Mouse (Mus musculus): Measurements from ENCODE around the gene Gm7138. TPM values are rescaled to one million over a fixed set of nuclear protein-coding genes. Genes with fewer than 3 reads are reported as not detected.
"Not testable (repeated sequence)": the region's sequence is repeated elsewhere in the genome, so short reads cannot be mapped to it uniquely, and the experiment has no call there.

Gene Gm7138
- polyA plus RNA-seq, 1 experiment from 2014 or later: not detected

DNA sequence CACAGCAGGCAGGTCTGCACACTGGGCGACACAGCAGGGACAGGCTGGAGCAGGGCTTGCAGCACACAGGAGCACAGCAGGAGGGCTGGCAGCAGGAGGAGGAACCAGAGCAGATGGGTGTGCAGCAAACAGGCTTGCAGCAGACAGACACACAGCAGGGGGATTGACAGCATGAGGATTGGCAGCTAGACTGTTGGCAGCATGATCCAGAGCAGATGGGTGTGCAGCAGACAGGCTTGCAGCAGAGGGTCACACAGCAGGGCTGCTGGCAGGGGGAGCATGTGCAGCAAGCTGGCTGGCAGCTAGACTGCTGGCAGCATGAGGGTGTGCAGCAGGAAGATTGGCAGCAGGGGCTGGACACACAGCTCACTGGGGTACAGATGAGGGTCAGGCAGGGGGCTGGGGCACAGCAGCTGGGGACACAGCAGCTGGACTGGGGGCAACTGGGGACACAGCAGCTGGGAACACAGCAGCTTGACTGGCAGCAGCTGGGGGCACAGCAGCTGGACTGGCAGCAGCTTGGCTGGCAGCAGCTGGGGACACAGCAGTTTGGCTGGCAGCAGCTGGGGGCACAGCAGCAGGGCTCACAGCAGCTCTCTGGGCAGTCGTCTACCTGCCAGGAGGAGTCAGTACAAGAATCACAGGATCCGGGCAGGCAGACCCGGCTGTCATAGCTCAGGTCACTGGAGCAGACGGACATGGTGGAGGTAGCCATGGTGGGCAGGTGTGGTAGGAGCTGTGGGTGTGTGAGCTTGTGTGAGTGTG is 34.6 kb downstream of the Gm7138 start, which contains the start of gene Gm18596:
Gene Gm18596, minus strand, starts transcription at position 715 of the 765 bp plus-strand sequence.
- H3K4me2 ChIP-seq; H3K4me3 ChIP-seq (replicated peaks); H3K9me3 ChIP-seq (replicated peaks); ATAC-seq (ENCODE audit: insufficient read depth); H3K36me3 ChIP-seq (replicated peaks); H3K27me3 ChIP-seq; H3K27ac ChIP-seq (replicated peaks); H3K4me1 ChIP-seq (replicated peaks); H3K9ac ChIP-seq: not testable (repeated sequence)
- 48% methylated on average over 5 of the region's 5 CpGs for WGBS (ENCODE audit: insufficient replicate concordance)

DNA sequence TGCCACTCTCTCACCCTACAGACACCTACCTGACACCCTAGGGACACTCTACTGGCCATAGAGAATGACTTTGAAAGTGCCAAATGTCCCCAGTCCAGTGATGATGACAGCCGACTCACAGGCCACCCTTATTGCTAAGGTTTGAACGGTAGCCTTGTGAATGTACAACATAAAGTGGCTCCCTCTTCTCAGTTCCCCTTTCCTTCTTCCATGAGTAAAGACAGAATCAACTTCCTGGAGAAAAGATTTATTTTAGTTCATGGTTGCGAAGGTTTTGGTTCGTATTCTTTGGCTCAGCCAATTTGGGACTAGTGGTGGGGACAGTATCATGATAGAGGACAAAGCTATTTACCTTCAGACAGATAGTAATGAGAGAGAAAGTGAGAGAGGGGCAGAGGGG is 37.8 kb downstream of the Gm7138 start:
- no peaks in the 10 kb centered on the region for H3K27me3 ChIP-seq
- no peak overlapping the region for H3K9ac ChIP-seq
- H3K36me3 ChIP-seq (replicated peaks): no peaks in the 10 kb centered on the region
- H3K4me2 ChIP-seq: no peak overlapping the region
- H3K4me3 ChIP-seq (replicated peaks): no peak overlapping the region
- no peak for ATAC-seq (ENCODE audit: insufficient read depth)
- H3K27ac ChIP-seq (replicated peaks): no peak overlapping the region
- WGBS (ENCODE audit: insufficient replicate concordance): 53% methylated on average over 4 of the region's 4 CpGs
- no peaks in the 10 kb centered on the region for H3K4me1 ChIP-seq (replicated peaks)
- H3K9me3 ChIP-seq (replicated peaks): no peaks in the 10 kb centered on the region

DNA sequence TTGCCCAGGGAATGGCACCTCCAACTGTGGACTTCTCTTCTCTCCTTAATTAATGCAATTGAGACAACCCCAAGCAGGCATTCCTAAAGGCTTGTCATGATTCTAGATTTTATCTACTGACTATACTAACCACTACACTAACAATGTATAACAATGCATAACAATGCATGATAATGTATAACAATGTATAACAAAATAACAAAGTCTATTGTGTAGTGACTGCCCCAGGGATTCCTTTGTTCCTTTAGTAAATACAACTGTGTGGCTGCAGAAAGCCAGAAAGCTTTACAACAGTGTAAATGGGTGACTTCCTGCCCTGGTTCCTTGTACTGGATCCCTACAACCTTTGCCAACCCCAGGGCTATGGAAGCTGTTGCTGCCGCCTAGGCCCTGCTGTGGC is 40.8 kb downstream of the Gm7138 start:
- no peaks in the 10 kb centered on the region for H3K36me3 ChIP-seq (replicated peaks)
- no peak overlapping the region for H3K4me2 ChIP-seq
- H3K9ac ChIP-seq: no peak overlapping the region
- 60% methylated on average over 1 of the region's 1 CpGs for WGBS (ENCODE audit: insufficient replicate concordance)
- H3K4me3 ChIP-seq (replicated peaks): no peak overlapping the region
- no peaks in the 10 kb centered on the region for H3K9me3 ChIP-seq (replicated peaks)
- H3K27me3 ChIP-seq: no peaks in the 10 kb centered on the region
- no peaks in the 10 kb centered on the region for H3K4me1 ChIP-seq (replicated peaks)
- no peak for ATAC-seq (ENCODE audit: insufficient read depth)
- no peak overlapping the region for H3K27ac ChIP-seq (replicated peaks)

DNA sequence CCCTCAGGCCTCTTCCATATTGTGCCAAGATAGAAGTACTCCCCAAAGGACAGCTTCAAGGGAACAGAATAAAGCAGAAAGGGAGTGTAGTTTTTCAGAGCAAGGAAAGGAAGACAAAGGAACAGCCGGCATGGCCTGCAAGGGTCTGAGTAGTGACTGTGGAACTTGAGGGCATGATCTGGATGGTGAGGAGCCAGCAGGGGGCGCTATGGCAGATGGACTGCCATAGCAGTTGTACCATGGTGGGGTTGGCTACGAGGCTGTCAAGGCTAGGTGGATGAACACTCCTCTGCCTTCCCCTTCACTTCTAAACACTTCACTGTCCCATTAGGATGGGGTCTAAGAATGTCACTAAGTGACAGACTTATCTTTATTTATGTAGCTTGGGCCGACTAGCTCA is 47.5 kb downstream of the Gm7138 start:
- 40% methylated on average over 4 of the region's 4 CpGs for WGBS (ENCODE audit: insufficient replicate concordance)
- H3K36me3 ChIP-seq (replicated peaks): no peaks in the 10 kb centered on the region

DNA sequence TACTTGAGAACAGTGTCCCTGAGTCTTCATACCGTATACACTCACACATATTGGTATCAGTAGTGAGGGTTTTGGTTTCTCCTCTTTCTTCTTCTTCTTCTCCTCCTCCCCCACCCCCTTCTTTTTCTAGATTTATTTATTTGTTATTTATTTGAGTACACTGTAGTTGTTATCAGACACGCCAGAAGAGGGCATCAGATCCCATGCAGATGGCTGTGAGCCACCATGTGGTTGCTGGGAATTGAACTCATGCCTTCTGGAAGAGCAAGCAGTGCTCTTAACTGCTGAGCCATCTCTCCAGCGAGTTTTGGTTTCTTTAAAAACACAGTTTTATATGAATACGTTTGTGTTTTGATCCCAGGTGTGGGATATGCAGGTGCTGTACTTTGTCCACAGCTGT is 48.5 kb downstream of the Gm7138 start:
- H3K4me3 ChIP-seq (replicated peaks): no peak overlapping the region
- H3K27ac ChIP-seq (replicated peaks): no peak overlapping the region
- H3K4me2 ChIP-seq: no peak overlapping the region
- H3K9ac ChIP-seq: no peak overlapping the region
- H3K27me3 ChIP-seq: no peaks in the 10 kb centered on the region
- H3K9me3 ChIP-seq (replicated peaks): no peaks in the 10 kb centered on the region
- WGBS (ENCODE audit: insufficient replicate concordance): 46% methylated on average over 4 of the region's 4 CpGs
- ATAC-seq (ENCODE audit: insufficient read depth): no peak
- no peaks in the 10 kb centered on the region for H3K4me1 ChIP-seq (replicated peaks)
- no peaks in the 10 kb centered on the region for H3K36me3 ChIP-seq (replicated peaks)

More for the DNA sequence above, 47.5 kb downstream of the Gm7138 start:
- Histone ChIP-seq H3K9me3 (replicated peaks) (no peaks in the 10 kb centered on the region), H3K9ac (no peak overlapping the region), H3K4me1 (replicated peaks) (no peaks in the 10 kb centered on the region), H3K4me2 (no peak overlapping the region), H3K27ac (replicated peaks) (no peak overlapping the region), H3K27me3 (no peaks in the 10 kb centered on the region), H3K4me3 (replicated peaks) (no peak overlapping the region)
- ATAC-seq (ENCODE audit: insufficient read depth): no peak

Other genes with a start within 250 kb of the Gm7138 start
- 17.1 and 18.5 TPM in 2 replicates for gene Itgb2, start 246.7 kb downstream of the Gm7138 start, polyA plus RNA-seq (2015; fragmentation: Nextera tagmentation; extraction: Ambion mirVana)
- 79.6 and 89.2 TPM in 2 replicates for gene Pttg1ip, start 195.2 kb downstream of the Gm7138 start, polyA plus RNA-seq (2015; fragmentation: Nextera tagmentation; extraction: Ambion mirVana)
- gene Sumo3, start 170.8 kb downstream of the Gm7138 start, polyA plus RNA-seq (2015; fragmentation: Nextera tagmentation; extraction: Ambion mirVana): 91.2 and 93.4 TPM in 2 replicates
- gene Gm49325, start 170.7 kb downstream of the Gm7138 start, polyA plus RNA-seq (2015; fragmentation: Nextera tagmentation; extraction: Ambion mirVana): 0.82 TPM in 1 of 2 replicates, not detected in the other
- gene Ube2g2, start 154.7 kb downstream of the Gm7138 start, polyA plus RNA-seq (2015; fragmentation: Nextera tagmentation; extraction: Ambion mirVana): 47.0 and 58.0 TPM in 2 replicates
- gene Tspear, start 90.4 kb downstream of the Gm7138 start, polyA plus RNA-seq (2015; fragmentation: Nextera tagmentation; extraction: Ambion mirVana): 0.06 TPM in 1 of 2 replicates, not detected in the other
- gene Gm19402, start 86.2 kb downstream of the Gm7138 start, polyA plus RNA-seq (2015; fragmentation: Nextera tagmentation; extraction: Ambion mirVana): not detected in 2 replicates
- gene Gm9508, start 79.7 kb downstream of the Gm7138 start, polyA plus RNA-seq (2015; fragmentation: Nextera tagmentation; extraction: Ambion mirVana): not detected in 2 replicates
- gene Gm10272, start 70.3 kb downstream of the Gm7138 start, polyA plus RNA-seq (2015; fragmentation: Nextera tagmentation; extraction: Ambion mirVana): not detected in 2 replicates
- gene Gm10024, start 65.5 kb downstream of the Gm7138 start, polyA plus RNA-seq (2015; fragmentation: Nextera tagmentation; extraction: Ambion mirVana): not detected in 2 replicates
- gene Gm10142, start 61.1 kb downstream of the Gm7138 start, polyA plus RNA-seq (2015; fragmentation: Nextera tagmentation; extraction: Ambion mirVana): not detected in 2 replicates
- gene Krtap12-1, start 56.3 kb downstream of the Gm7138 start, polyA plus RNA-seq (2015; fragmentation: Nextera tagmentation; extraction: Ambion mirVana): not detected in 2 replicates
- not detected in 2 replicates for gene Gm10100, start 50.5 kb downstream of the Gm7138 start, polyA plus RNA-seq (2015; fragmentation: Nextera tagmentation; extraction: Ambion mirVana)
- gene Gm18596, start 34.3 kb downstream of the Gm7138 start, polyA plus RNA-seq (2015; fragmentation: Nextera tagmentation; extraction: Ambion mirVana): not detected in 2 replicates
- not detected in 2 replicates for gene Gm9736, start 25.6 kb downstream of the Gm7138 start, polyA plus RNA-seq (2015; fragmentation: Nextera tagmentation; extraction: Ambion mirVana)
- not detected in 2 replicates for gene Gm3233, start 17.3 kb downstream of the Gm7138 start, polyA plus RNA-seq (2015; fragmentation: Nextera tagmentation; extraction: Ambion mirVana)
- not detected in 2 replicates for gene Gm3238, start 5.6 kb downstream of the Gm7138 start, polyA plus RNA-seq (2015; fragmentation: Nextera tagmentation; extraction: Ambion mirVana)
- gene Gm3250, start 5.6 kb upstream of the Gm7138 start, polyA plus RNA-seq (2015; fragmentation: Nextera tagmentation; extraction: Ambion mirVana): not detected in 2 replicates
- gene Gm7137, start 11.3 kb upstream of the Gm7138 start, polyA plus RNA-seq (2015; fragmentation: Nextera tagmentation; extraction: Ambion mirVana): not detected in 2 replicates
- not detected in 2 replicates for gene Gm9639, start 18.1 kb upstream of the Gm7138 start, polyA plus RNA-seq (2015; fragmentation: Nextera tagmentation; extraction: Ambion mirVana)
- not detected in 2 replicates for gene Gm19668, start 22.2 kb upstream of the Gm7138 start, polyA plus RNA-seq (2015; fragmentation: Nextera tagmentation; extraction: Ambion mirVana)
- not detected in 2 replicates for gene Gm9507, start 34.9 kb upstream of the Gm7138 start, polyA plus RNA-seq (2015; fragmentation: Nextera tagmentation; extraction: Ambion mirVana)
- gene Gm2696, start 37.7 kb upstream of the Gm7138 start, polyA plus RNA-seq (2015; fragmentation: Nextera tagmentation; extraction: Ambion mirVana): not detected in 2 replicates
- gene Krtap10-4, start 50.2 kb upstream of the Gm7138 start, polyA plus RNA-seq (2015; fragmentation: Nextera tagmentation; extraction: Ambion mirVana): not detected in 2 replicates
- not detected in 2 replicates for gene Krtap10-10, start 59.0 kb upstream of the Gm7138 start, polyA plus RNA-seq (2015; fragmentation: Nextera tagmentation; extraction: Ambion mirVana)
- gene Gm36176, start 69.9 kb upstream of the Gm7138 start, polyA plus RNA-seq (2015; fragmentation: Nextera tagmentation; extraction: Ambion mirVana): not detected in 2 replicates
- not detected in 2 replicates for gene Gm10318, start 75.9 kb upstream of the Gm7138 start, polyA plus RNA-seq (2015; fragmentation: Nextera tagmentation; extraction: Ambion mirVana)
- gene Gm3285, start 85.0 kb upstream of the Gm7138 start, polyA plus RNA-seq (2015; fragmentation: Nextera tagmentation; extraction: Ambion mirVana): not detected in 2 replicates
- gene Lrrc3, start 125.6 kb upstream of the Gm7138 start, polyA plus RNA-seq (2015; fragmentation: Nextera tagmentation; extraction: Ambion mirVana): 13.7 and 16.3 TPM in 2 replicates
- gene Trpm2, start 193.6 kb upstream of the Gm7138 start, polyA plus RNA-seq (2015; fragmentation: Nextera tagmentation; extraction: Ambion mirVana): 2.2 and 3.2 TPM in 2 replicates
- gene 1810043G02Rik, start 201.6 kb upstream of the Gm7138 start, polyA plus RNA-seq (2015; fragmentation: Nextera tagmentation; extraction: Ambion mirVana): 4.4 and 4.7 TPM in 2 replicates
- gene Pfkl, start 233.1 kb upstream of the Gm7138 start, polyA plus RNA-seq (2015; fragmentation: Nextera tagmentation; extraction: Ambion mirVana): 80.6 and 85.9 TPM in 2 replicates